Mouse (Mus musculus): ENCODE results near the gene Glcci1.

DNA sequence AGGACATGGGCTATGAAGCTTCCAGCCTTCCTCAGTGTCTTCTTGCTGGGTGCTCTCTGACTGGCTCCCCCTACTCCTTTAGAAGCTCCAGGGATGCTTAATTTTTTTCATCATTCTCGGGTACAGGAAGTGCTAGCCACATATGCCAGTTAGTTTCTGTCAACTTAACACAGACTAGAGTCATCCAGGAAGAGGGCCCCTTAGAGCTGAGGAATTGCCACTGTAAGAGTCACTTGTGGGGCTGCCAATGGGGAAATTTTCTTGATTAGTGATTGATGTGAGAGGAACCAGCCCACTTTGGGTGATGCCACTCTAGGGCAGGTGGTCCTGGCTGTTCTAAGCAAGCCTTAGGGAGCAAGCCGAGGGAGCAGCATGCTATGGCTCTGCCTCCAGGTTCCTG, 130.1 kb downstream of the Glcci1 start:
- no peak for TF ChIP-seq CTCF (IDR thresholded peaks at IDR 0.05)
- TF ChIP-seq EP300 (IDR thresholded peaks at IDR 0.05): no peak
